Mouse (Mus musculus) liver, adult 2 months (tissue): ENCODE data around the gene Krt222.

ENCODE experiments used
- CTCF ChIP-seq: fragments of 200-500 bp; IDR thresholded peaks from 2 replicates; pipeline ENCODE4 v1.5.1; 2011; ENCODE audit warnings: low read depth, low read length, control low read depth
- POLR2A ChIP-seq: fragments of 200-500 bp; IDR thresholded peaks from 2 replicates; pipeline ENCODE4 v1.6.1; 2011; ENCODE audit warnings: low read length, control low read depth; ENCODE audit not compliant: insufficient read depth; ENCODE audit errors: extremely low read depth

GRCm38 (mm10) chr11:99276786-99277185, 32.9 kb upstream of the Krt222 start:
- TF ChIP-seq CTCF: no peak
- TF ChIP-seq POLR2A: no peak
